Mouse (Mus musculus) MEL (cell line): Measurements from ENCODE around the gene Adgrb3. TPM values are rescaled to one million over a fixed set of nuclear protein-coding genes. Genes with fewer than 3 reads are reported as not detected.

Experiments
- DNase-seq: peaks from one replicate; pipeline ENCODE4 v3.0.0; 2011; ENCODE audit warnings: low read depth, low spot score
- H3K27ac ChIP-seq: 2 replicates; pipeline ENCODE4 v1.5.1; 2012; ENCODE audit warnings: low read depth, mild to moderate bottlenecking, control low read depth, low read length, moderate library complexity; ENCODE audit not compliant: control insufficient read depth
- H3K27me3 ChIP-seq, 2 experiments: fragments of 150-350 bp in 1 of 2; sonication (generic) in 1 of 2; 2 replicates each; pipeline ENCODE4 v1.6.1; 2012; ENCODE audit warnings: low read length in 2 of 2, mild to moderate bottlenecking in 2 of 2, improper control_type of control experiment in 1 of 2, moderate library complexity in 1 of 2; ENCODE audit not compliant: insufficient read depth in 2 of 2, control insufficient read depth in 1 of 2
- H3K36me3 ChIP-seq, 2 experiments: 2 replicates each; pipeline ENCODE4 v1.6.1; 2012 to 2014; ENCODE audit warnings: low read length in 2 of 2, improper control_type of control experiment in 1 of 2, inconsistent platforms in 1 of 2, mild to moderate bottlenecking in 1 of 2; ENCODE audit not compliant: insufficient read depth in 2 of 2, control insufficient read depth in 1 of 2
- H3K4me1 ChIP-seq, 2 experiments: fragments of 150-350 bp in 1 of 2; sonication (generic) in 1 of 2; 2 replicates each; pipeline ENCODE4 v1.6.1; 2012; ENCODE audit warnings: low read length in 2 of 2, improper control_type of control experiment in 1 of 2, mild to moderate bottlenecking in 1 of 2; ENCODE audit not compliant: insufficient read depth in 2 of 2, control insufficient read depth in 1 of 2
- H3K4me3 ChIP-seq, 2 experiments: fragments of 150-350 bp in 1 of 2; sonication (generic) in 1 of 2; 2 replicates each; pipeline ENCODE4 v1.5.1; 2012; ENCODE audit warnings: low read depth in 2 of 2, low read length in 2 of 2, mild to moderate bottlenecking in 2 of 2, moderate library complexity in 2 of 2, control low read depth in 1 of 2, improper control_type of control experiment in 1 of 2; ENCODE audit not compliant: control insufficient read depth in 1 of 2, insufficient read depth in 1 of 2
- H3K79me2 ChIP-seq: 2 replicates; pipeline ENCODE4 v1.6.1; 2012; ENCODE audit warnings: mild to moderate bottlenecking, low read length, moderate library complexity; ENCODE audit not compliant: control insufficient read depth, poor library complexity, insufficient read depth
- H3K9ac ChIP-seq: 2 replicates; pipeline ENCODE4 v1.6.1; 2012; ENCODE audit warnings: low read depth, mild to moderate bottlenecking, control low read depth, low read length, moderate library complexity; ENCODE audit not compliant: control insufficient read depth, poor library complexity, severe bottlenecking
- H3K9me3 ChIP-seq: fragments of 150-350 bp; sonication (generic); replicated peaks from 2 replicates; pipeline ENCODE4 v1.6.1; 2012; ENCODE audit warnings: mild to moderate bottlenecking, low read length, improper control_type of control experiment, moderate library complexity; ENCODE audit not compliant: insufficient read depth
- ELF1 ChIP-seq: IDR thresholded peaks from 2 replicates; pipeline ENCODE4 v1.6.1; 2014; ENCODE audit warnings: low read depth, mild to moderate bottlenecking, inconsistent platforms, low read length, improper control_type of control experiment, moderate library complexity
- GABPA ChIP-seq: IDR thresholded peaks from 2 replicates; pipeline ENCODE4 v1.6.1; 2012; ENCODE audit warnings: low read depth, mild to moderate bottlenecking, inconsistent platforms, low read length, improper control_type of control experiment, moderate library complexity
- MAX ChIP-seq: IDR thresholded peaks from 2 replicates; pipeline ENCODE4 v1.6.1; 2011; ENCODE audit warnings: low read length, improper control_type of control experiment
- MAZ ChIP-seq: IDR thresholded peaks from 2 replicates; pipeline ENCODE4 v1.6.1; 2012; ENCODE audit warnings: low read depth, mild to moderate bottlenecking, inconsistent platforms, low read length, improper control_type of control experiment
- MXI1 ChIP-seq: IDR thresholded peaks from 2 replicates; pipeline ENCODE4 v1.6.1; 2011; ENCODE audit warnings: mild to moderate bottlenecking, low read depth, low read length, improper control_type of control experiment
- RCOR1 ChIP-seq: IDR thresholded peaks from 2 replicates; pipeline ENCODE4 v1.6.1; 2012; ENCODE audit warnings: low read depth, mild to moderate bottlenecking, inconsistent platforms, low read length, improper control_type of control experiment
- SMC3 ChIP-seq: IDR thresholded peaks from 2 replicates; pipeline ENCODE4 v1.6.1; 2011; ENCODE audit warnings: low read depth, low read length, improper control_type of control experiment
- TCF12 ChIP-seq: IDR thresholded peaks from 2 replicates; pipeline ENCODE4 v1.6.1; 2014; ENCODE audit warnings: low read depth, mild to moderate bottlenecking, inconsistent platforms, low read length, improper control_type of control experiment, moderate library complexity
- UBTF ChIP-seq: IDR thresholded peaks from 2 replicates; pipeline ENCODE4 v1.6.1; 2012; ENCODE audit warnings: low read depth, mild to moderate bottlenecking, inconsistent platforms, low read length, improper control_type of control experiment, moderate library complexity, borderline replicate concordance; ENCODE audit not compliant: insufficient read depth
- USF2 ChIP-seq, 2 experiments: IDR thresholded peaks; 2 replicates each; pipeline ENCODE4 v1.6.1; 2011 to 2012; ENCODE audit warnings: improper control_type of control experiment in 2 of 2, low read length in 2 of 2, borderline replicate concordance in 1 of 2, inconsistent platforms in 1 of 2, low read depth in 1 of 2, mild to moderate bottlenecking in 1 of 2; ENCODE audit not compliant: insufficient read depth in 1 of 2
- ZMIZ1 ChIP-seq: IDR thresholded peaks from 2 replicates; pipeline ENCODE4 v1.6.1; 2012; ENCODE audit warnings: low read depth, mild to moderate bottlenecking, inconsistent platforms, low read length, improper control_type of control experiment, moderate library complexity
- ZNF384 ChIP-seq: IDR thresholded peaks from 2 replicates; pipeline ENCODE4 v1.6.1; 2012; ENCODE audit warnings: low read depth, mild to moderate bottlenecking, inconsistent platforms, low read length, improper control_type of control experiment
- polyA plus RNA-seq, 2 experiments: library from polyadenylated mRNA; stranded (reverse) in 1 of 2; unstranded in 1 of 2; fragments of >175 nt in 1 of 2; fragments of >200 nt in 1 of 2; gene quantifications; 2 replicates each; pipeline versions ENCODE4 v1.2.1 to v1.2.4; 2012; ENCODE audit warnings: low replicate concordance in 2 of 2, low read depth in 1 of 2; ENCODE audit not compliant: insufficient read length in 2 of 2, insufficient read depth in 1 of 2, missing spikeins in 1 of 2
- total RNA-seq: library from RNA; depleted of rRNA; stranded (reverse); fragments of 300-350 nt; gene quantifications from 2 replicates; pipeline ENCODE4 v1.2.3, GENCODE M21; 2012

The Adgrb3 gene
- total and polyA plus RNA-seq, 3 experiments = not detected

GRCm38 (mm10) chr1:25829921-25830751 is 629 bp upstream of the Adgrb3 start:
- H3K27ac ChIP-seq = no peak overlapping the region
- no peak overlapping the region for H3K4me3 ChIP-seq

DNA sequence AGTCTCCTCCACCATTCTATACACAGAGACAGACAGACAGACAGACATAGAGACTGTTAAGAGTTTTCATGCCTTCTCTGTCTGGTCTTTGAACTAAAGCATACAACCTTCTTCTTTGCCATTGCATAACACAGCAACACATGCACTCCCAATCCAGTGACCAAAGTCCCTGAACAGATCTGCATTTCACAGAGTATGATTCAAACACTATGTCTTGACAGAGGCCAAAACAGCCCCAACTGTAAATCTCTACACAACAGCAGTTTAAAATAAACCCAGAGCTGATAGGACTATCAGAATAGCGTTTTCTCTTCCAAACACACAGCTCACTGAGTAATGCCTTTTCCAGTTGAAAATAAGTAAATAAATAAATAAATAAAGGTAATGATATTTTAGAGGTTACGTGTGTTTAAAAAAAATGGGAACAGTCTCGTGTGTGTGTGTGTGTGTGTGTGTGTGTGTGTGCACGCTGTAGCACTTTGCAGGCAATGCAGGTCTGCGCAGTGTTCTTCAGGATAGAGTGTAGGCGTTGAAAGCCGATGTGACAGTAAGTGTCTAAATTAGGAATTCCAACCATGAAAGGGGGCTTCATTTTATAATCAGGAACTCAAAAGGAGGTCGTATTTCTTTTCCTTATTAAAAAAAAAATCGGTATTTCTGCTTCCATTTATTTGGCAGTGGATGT is 1.3 kb downstream of the Adgrb3 start:
- TF ChIP-seq ZMIZ1 (no peak), USF2 (IDR thresholded peaks at IDR 0.05; ENCODE audit: borderline replicate concordance in 1 of 2, insufficient read depth in 1 of 2, low read depth in 1 of 2, low read length in 2 of 2) (no peak), UBTF (no peak)
- Histone ChIP-seq H3K9me3 (no peaks in the 10 kb centered on the region), H3K27ac (no peak overlapping the region), H3K4me3 (no peak overlapping the region), H3K36me3 (no peaks in the 10 kb centered on the region), H3K4me1 (no peaks in the 10 kb centered on the region), H3K79me2 (no peaks in the 10 kb centered on the region), H3K27me3 (no peaks in the 10 kb centered on the region), H3K9ac (no peak overlapping the region)
- DNase-seq = no peak

More at GRCm38 (mm10) chr1:25829921-25830751, 629 bp upstream of the Adgrb3 start:
- Histone ChIP-seq H3K4me1 (no peaks in the 10 kb centered on the region), H3K36me3 (no peaks in the 10 kb centered on the region), H3K27me3 (no peaks in the 10 kb centered on the region), H3K9me3 (no peaks in the 10 kb centered on the region), H3K9ac (no peak overlapping the region), H3K79me2 (no peaks in the 10 kb centered on the region)
- TF ChIP-seq ZMIZ1 = no peak
- TF ChIP-seq SMC3 = no peak
- no peak for TF ChIP-seq MXI1
- TF ChIP-seq USF2 (IDR thresholded peaks at IDR 0.05; ENCODE audit: borderline replicate concordance in 1 of 2, insufficient read depth in 1 of 2, low read depth in 1 of 2, low read length in 2 of 2) = no peak
- TF ChIP-seq ELF1 = no peak
- no peak for TF ChIP-seq ZNF384
- TF ChIP-seq RCOR1 = no peak
- TF ChIP-seq MAX = no peak
- no peak for TF ChIP-seq MAZ
- no peak for TF ChIP-seq TCF12
- no peak for TF ChIP-seq GABPA
- DNase-seq = no peak
